Mouse (Mus musculus) urinary bladder, adult 2 months (tissue): ENCODE data around the gene Camkmt. TPM values are rescaled to one million over a fixed set of nuclear protein-coding genes. Genes with fewer than 3 reads are reported as not detected.

Source experiments
- DNase-seq: peaks from one replicate; pipeline ENCODE4 v3.0.0; 2022; ENCODE audit warnings: low spot score
- polyA plus RNA-seq: library from polyadenylated mRNA; depleted of rRNA; stranded (reverse); fragments of >200 nt; gene quantifications from 2 replicates; pipeline ENCODE4 v1.2.3, GENCODE M21; 2012

The Camkmt gene
- polyA plus RNA-seq, 1 experiment = 2.7 TPM

GRCm38 (mm10) chr17:85292276-85292675 is 201.9 kb downstream of the Camkmt start:
- no peak for DNase-seq

- no peak for DNase-seq
Observed at GRCm38 (mm10) chr17:85303686-85304085, 213.3 kb downstream of the Camkmt start.

GRCm38 (mm10) chr17:85308566-85308965 is 218.2 kb downstream of the Camkmt start:
- DNase-seq = no peak

DNA sequence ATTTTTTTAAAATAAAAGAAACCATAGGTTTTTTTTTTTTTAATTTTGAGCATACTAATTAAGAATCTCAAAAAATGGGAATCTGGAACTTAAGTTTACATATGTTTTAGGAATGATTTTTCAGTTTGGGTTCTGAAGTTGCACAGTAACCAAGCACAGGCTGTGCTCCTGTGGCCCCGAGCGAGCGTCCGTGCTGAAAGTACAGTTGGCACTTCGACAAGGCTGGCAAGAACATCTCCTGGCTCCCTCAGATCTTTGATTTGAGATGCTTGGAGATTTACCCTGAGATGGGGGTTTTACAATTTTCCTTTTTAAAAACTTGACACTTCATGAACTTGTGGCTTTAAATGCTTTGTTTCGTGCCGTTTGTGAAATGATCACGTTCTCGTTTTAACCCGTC is 218.7 kb downstream of the Camkmt start:
- no peak for DNase-seq

DNA sequence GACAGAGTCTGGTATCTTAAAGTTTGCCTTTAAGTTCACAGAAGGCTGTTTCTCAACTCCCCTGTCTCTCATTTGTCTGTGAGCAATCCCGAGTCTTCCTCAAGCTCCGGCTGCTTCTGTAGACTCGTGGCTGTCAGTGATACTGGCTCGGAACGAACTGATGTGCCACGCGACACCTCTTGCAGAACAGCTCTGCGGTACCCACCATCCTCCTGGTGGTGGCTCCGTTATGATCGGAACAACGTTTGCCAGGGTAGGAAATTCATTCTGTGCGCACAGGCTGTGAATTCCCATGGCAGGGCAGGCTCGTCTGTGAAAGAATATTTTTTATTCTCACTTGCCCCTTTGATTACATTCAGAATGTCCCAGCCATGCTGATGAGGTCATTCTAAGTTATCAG is 221.0 kb downstream of the Camkmt start:
- DNase-seq = no peak

- DNase-seq = no peak
Observed at GRCm38 (mm10) chr17:85318401-85318800, 228.0 kb downstream of the Camkmt start.

- DNase-seq = no peak
Observed at GRCm38 (mm10) chr17:85319779-85320300, 229.5 kb downstream of the Camkmt start.

DNA sequence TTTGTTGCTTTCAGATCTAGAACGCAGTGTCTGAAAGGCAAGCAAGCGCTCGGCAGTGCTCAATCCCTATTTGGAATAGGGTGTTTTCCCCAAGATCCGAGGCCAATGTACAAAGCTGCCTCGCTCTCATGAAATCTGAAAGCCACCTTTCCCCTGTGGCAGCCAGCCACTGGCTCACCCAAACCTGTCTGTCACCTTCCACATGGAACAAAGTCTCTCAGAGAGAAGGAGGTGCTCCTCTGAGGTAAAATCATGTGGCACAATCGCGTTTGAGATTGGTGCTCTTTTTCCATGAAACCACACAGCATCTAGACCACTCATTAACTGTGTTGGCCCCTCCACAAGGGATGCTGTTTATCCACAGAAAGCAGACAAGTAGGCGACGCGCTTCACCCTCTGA is 238.5 kb downstream of the Camkmt start:
- DNase-seq = no peak

DNA sequence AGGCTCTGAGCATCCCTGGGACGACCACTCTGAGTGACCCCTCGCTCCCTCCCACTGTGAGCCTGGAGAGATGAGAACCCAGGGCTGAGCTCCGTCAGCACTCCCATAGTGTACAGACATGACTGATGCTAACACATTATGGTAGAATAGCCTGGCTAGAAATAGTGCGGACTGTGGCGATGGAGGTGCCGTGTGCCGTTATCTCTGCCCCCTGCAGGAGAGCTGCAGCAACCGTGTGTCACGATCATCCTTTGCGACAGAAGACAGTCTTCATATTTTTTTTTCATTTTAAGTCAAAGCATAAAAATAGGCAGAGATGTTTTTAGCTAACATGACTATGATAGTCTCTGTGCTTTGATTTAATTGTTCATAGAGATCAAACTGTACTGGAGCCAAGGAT is 245.1 kb downstream of the Camkmt start:
- no peak for DNase-seq

DNA sequence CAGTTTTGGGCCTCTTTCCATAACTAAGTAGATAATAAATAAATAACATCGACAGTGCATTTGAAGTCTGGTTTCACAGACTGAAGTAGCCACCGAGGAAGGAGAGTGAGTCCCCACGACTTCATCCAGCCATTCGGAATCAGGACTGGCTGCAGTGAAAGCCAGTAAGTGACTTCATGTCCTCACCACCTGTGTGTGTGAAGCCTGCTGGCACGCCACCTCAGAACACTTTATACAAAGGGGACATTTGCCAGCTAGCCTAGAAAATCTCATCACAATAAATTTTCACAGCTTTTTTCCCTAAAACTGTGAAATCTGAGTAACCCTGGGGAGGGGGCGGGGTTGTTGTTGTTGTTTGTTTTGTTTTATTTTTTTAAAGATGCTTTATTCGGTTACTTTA is 247.3 kb downstream of the Camkmt start:
- no peak for DNase-seq

- no peak for DNase-seq
Observed at GRCm38 (mm10) chr17:85341134-85341700, 250.9 kb downstream of the Camkmt start.

DNA sequence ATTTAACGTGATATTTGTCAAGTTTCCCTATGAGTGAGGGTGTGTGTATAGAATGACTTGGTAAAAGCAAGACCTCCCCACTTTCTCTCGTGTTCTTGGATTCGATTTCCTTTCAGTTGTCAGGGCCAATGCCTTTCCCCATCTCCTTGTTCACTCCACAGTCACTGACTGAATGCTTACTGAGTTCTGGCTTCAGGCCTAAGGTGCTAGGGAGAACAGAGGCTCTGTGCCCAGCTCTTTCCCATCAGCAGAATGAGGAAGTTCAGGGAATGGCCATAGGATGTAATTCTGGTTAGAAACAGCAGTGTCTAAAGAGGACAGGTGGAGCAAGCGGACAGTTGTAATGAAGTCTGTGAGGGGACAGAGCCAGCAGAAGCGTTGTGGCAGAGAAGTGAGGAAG is 252.1 kb downstream of the Camkmt start:
- DNase-seq = no peak

- DNase-seq = no peak
Observed at GRCm38 (mm10) chr17:85343435-85343834, 253.1 kb downstream of the Camkmt start.

DNA sequence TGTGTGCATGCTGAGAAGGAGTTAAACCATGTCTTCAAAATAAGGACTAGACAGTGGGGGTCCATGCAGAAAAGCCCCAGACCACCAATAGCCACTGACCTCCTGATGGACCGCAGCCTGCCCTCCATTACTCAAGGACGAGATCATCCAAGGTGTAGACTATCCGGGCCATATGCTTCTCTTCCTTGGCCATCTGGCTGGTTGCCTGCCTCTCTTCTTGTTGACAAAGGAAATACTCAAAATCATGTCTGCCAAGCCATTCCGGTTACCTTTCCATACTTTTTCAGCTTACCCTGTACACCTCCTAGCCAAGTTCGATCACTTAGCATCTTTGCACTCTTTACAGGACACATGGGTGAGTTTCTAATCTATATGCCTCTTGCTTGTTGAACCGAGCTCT is 256.3 kb downstream of the Camkmt start:
- no peak for DNase-seq

GRCm38 (mm10) chr17:85349331-85349935 is 259.1 kb downstream of the Camkmt start:
- no peak for DNase-seq

DNA sequence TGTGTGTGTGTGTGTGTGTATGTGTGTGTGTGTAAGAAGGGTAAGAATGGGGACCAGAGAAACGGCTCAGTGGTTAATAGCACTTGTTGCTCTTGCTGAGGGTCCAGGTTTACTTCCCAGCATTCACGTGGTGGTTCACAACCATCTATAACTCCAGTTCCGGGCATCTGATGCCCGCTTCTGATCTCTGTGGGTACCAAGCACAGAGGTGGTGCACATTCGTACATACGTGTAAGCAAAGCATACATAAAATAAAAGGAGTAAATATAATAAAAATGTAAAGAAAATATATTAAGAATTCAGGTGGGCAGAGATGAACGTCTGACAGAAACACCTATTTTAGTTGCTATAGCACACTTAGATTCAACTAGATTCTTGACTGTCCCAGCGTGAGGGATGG is 260.9 kb downstream of the Camkmt start:
- DNase-seq = no peak

- DNase-seq = no peak
Observed at GRCm38 (mm10) chr17:85352731-85353130, 262.4 kb downstream of the Camkmt start.

DNA sequence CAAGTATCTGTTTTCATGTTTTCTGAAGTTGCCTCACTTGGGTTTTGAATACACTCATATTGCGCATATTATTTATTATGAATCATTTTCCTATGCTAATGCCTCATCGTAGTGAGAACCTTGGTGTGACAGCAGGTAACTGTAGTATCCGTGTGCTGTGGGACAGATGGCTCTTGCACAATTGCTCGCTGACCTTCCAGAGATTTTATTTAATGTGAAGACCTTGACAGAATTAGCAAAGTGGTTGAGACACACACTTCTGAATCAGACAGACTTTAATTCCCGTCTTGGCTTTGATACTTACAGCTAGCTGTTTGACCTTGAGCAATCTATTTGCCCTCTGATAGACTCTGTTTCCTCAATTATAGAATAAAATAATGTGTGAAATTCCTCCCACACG is 262.8 kb downstream of the Camkmt start:
- no peak for DNase-seq

- no peak for DNase-seq
Observed at GRCm38 (mm10) chr17:85353636-85354035, 263.3 kb downstream of the Camkmt start.

DNA sequence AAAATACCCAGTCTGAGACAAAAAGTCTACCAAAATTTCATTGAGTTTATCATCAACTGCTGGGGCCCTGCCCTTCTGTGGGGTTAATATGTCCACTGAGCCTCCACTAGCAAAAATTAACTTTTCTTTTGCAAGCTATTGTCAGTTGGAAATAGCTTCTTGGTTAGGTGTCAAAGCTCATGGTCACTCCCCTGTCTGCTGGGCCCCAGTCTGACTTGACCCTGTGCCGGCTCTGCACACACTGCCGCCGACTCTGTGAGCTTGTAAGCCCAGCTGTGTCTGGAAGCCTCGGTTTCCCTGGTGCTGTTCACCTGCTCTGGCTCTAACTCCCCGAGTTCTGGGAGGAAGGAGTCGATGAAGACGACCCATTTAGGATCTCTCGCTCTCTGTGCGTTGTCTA is 265.0 kb downstream of the Camkmt start:
- no peak for DNase-seq

GRCm38 (mm10) chr17:85361006-85361405 is 270.7 kb downstream of the Camkmt start:
- no peak for DNase-seq

DNA sequence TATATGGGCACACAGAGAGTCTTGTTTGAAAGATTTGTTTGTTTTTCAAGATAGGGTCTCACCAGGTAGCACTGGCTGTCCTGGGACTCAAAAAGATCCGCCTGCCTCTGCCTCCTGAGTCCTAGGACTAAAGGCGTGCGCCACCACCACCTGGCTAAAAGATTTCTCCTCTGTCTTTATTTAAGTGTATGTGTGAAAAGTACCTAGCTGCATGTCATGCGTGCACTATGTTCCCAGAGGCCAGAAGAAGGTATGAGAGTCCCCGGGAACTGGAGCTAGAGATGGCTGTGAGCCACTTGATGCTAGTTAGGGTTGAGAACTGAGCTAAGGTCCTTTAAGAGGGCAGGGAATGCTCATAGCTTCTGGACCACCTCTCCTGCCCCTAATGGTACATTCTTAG is 277.0 kb downstream of the Camkmt start:
- DNase-seq = no peak

DNA sequence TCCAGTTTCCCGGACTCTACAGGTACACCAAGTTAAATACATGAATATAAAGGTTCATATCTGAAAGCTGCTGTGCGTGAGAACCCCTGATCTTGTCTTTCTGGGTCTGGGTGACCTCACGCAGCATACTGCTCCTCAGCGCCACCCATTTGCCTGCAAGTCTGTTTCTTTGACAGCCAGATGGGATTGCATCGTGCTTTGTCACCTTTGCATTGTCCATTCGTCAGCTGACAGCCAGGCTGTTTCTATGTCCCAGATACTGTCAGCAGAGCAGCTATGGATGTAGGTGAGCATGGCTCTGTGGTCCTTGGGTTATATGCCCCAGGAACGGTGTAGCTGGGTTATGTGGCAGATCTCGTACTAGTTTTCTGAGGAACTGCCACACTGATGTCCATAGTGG is 278.4 kb downstream of the Camkmt start:
- DNase-seq = no peak

- no peak for DNase-seq
Observed at GRCm38 (mm10) chr17:85372076-85372475, 281.7 kb downstream of the Camkmt start.
